Mouse (Mus musculus) cerebellum, postnatal 14 days (tissue): Measurements from ENCODE around the gene Aff1.

ENCODE experiments used
- DNase-seq, 2 experiments: peaks; one replicate each; pipeline ENCODE4 v3.0.0; 2021; ENCODE audit warnings: mixed read lengths in 2 of 2

The Aff1 gene

DNA sequence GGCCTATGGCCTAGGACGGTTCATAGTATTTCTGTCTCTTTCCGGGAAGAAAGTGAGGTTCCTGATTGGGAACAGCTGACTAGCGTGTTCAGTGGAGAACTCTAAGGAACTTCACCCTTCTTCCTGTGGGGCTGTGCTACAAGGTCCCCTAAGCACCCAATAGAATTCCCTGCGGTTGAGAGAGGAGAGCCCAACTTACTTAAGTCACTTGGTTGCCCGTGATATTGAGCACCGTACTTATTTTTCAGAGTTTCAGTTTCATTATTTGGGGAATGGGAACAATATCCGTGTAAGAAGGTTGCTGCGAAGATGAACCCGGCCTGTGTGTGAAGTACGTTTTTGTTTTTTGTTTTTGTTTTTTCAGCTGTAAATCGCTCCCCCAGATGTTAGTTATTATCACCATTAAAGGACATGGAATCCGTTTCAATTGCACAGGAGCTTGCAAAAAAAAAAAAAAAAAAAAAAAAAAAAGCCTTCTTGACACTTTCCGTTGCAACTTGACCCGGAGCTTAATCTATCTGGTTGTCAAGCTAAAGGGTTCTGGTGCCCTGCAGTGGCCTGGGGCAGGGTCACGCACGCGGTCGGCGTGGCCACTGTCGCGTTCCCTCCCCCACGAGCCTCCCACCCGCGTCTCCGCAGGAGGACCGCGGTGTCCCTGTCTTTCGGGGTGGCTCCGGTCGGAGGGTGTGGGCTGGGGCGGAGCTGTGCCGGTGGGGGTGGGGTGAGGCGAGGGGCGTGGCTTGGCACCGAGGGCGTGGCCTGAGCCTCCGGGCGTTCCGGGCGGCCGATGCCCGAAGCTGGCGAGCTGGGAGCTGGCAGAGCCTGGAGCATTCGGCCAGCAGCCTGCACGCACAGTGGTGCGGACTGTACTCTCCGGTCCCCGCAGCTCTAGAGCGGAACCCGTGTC is at the start of gene Aff1:
Gene Aff1, plus strand, starts transcription at position 751 of the 907 bp plus-strand sequence.
- peak; percentile 76 to 78 for DNase-seq

DNA sequence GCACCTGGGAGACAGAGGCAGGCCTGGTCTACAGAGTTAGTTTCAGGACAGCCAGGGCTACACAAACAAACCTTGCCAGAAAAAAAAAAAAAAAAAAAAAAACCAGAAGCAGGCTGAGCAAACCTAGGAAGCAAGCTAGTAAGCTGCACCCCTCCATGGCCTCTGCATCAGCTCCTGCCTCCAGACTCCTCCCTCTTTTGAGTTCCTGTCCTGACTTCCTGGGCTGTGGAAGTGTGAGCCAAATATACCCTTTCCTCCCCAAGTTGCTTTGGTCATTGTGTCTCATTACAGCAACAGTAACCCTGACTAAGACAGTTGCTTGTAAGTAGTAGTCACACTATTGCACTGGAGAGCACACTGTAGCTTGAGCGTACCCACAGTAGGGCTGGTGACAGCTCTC is 48.0 kb upstream of the Aff1 start:
- DNase-seq: no peak

GRCm38 (mm10) chr5:103647320-103647719 is 44.9 kb upstream of the Aff1 start:
- DNase-seq: no peak

GRCm38 (mm10) chr5:103654225-103654624 is 37.9 kb upstream of the Aff1 start:
- peak; percentile 42 to 67 for DNase-seq

- DNase-seq: no peak
Observed at GRCm38 (mm10) chr5:103654780-103655179, 37.4 kb upstream of the Aff1 start.

- DNase-seq: peak; percentile 74 to 86
Observed at GRCm38 (mm10) chr5:103655346-103656118, 36.6 kb upstream of the Aff1 start, which contains the start of gene 1700016H13Rik. 1700016H13Rik (minus strand) TSS chr5:103656010.

GRCm38 (mm10) chr5:103658921-103659320 is 33.3 kb upstream of the Aff1 start:
- DNase-seq: peak; percentile 22 to 39

GRCm38 (mm10) chr5:103659571-103659970 is 32.6 kb upstream of the Aff1 start:
- peak; percentile 52 to 67 for DNase-seq

DNA sequence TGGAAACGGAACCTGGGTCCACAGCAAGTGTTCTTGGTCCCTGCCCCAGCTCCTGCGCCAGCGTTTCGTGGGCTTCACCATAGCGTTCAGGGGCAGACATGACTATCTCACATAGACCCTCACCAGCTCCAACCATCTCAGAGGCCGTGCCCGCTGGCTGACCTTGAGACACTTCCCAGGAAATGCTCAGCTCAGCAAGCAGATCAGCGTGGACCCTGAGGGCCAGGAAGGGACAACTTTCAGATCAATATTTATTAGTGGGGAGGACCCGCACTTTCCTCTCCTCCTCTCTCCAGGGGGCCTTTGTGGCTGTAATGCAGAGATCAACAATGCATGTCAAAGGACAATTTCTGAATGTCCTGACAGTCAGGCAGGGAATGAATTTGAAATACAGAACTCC is 27.2 kb upstream of the Aff1 start:
- no peak for DNase-seq

DNA sequence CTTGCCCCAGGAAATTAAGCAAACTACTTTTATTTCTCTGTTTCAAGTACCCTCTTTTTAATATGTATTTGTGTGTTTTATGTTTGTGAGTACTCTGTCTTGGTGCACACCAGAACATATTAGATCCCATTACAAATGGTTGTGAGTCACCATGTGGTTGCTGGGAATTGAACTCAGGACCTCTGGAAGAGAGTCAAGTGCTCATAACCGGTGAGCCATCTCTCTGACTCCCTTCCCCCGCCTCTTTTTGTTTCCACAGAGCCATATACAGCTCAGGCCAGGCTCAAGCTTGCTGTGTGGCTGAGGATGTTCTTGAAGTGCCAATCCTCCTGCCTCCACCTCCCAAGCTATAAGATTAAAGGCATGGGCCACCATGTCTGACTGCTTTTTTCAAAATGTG is 26.3 kb upstream of the Aff1 start:
- no peak for DNase-seq

- no peak for DNase-seq
Observed at GRCm38 (mm10) chr5:103671858-103672257, 20.3 kb upstream of the Aff1 start.

GRCm38 (mm10) chr5:103673611-103674010 is 18.6 kb upstream of the Aff1 start:
- DNase-seq: no peak

DNA sequence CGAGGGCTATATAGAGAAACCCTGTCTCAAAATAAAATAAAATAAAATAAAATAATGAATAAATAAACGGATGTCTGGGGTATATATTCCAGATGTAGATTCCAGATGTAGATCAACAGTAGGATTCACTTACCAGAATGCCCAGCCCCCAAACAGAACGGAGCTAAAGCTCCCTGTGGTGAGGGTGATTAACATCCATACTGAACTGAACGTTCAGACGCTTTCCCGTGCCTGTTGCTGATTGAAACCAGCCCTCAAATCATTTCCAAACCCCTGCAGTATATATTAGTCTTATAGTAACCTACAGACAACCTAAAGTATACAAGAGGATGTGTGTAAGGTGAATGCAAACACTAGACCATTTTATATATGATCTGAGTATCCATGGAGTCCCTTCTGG is 17.7 kb upstream of the Aff1 start:
- no peak for DNase-seq

GRCm38 (mm10) chr5:103676289-103676881 is 15.8 kb upstream of the Aff1 start:
- DNase-seq: no peak

GRCm38 (mm10) chr5:103677894-103678293 is 14.3 kb upstream of the Aff1 start:
- no peak for DNase-seq

DNA sequence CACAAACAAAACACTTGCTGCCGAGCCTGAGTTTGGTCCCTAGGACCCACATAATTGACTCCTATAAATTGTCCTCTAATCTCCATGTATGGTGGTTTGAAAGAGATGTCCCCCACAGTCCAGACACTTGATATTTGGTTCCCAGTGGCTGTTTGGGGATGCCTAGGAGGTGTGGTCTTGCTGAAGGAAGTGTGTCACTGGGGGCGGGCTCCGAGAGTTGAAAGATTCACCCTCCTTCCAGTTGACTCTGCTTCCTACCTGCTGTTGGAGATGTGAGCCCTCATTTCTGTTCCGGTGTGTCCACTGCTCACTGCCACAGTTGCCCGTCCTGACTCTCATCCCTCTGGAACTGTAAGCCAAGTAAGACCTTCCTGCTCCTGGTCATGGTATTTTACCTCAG is 13.2 kb upstream of the Aff1 start:
- DNase-seq: no peak

GRCm38 (mm10) chr5:103680381-103680780 is 11.8 kb upstream of the Aff1 start:
- DNase-seq: peak; percentile 72 to 78

DNA sequence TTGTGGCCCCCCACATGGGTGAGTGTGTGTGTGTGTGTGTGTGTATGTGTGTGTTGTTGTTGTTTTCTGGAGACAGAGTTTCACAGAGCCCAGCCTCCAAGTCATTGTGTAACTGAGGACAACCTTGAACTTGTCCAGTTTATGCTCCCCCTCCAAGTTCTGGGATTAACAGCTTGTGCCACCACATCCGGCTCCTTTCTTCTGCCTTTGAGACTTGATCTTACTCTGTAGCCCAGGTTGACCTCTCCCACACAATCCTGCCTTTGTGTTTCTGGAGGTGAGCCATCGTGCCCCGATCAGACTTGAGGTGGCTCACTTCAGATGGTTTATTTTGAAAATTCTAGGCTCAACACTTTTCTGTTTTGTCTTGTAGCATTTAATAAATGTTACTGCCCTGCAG is 10.3 kb upstream of the Aff1 start:
- DNase-seq: no peak

GRCm38 (mm10) chr5:103689645-103690044 is 2.5 kb upstream of the Aff1 start:
- no peak for DNase-seq

- no peak for DNase-seq
Observed at GRCm38 (mm10) chr5:103690190-103690589, 2.0 kb upstream of the Aff1 start.

DNA sequence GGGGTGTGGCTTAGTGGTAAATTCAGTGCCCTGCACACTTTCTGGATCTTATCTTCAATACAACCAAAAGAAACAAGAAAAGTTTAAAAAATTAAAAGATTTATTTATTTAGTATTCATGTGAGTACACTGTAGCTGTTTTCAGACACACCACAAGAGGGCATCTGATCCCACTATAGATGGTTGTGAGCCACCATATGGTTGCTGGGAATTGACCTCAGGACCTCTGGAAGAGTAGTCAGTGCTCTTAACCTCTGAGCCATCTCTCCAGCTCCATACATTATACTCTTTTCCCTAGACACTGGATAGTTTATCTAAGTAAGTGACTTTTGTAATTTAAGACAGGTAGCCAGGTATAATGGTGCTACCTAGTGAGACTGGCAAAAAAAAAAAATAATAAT is 1.0 kb upstream of the Aff1 start:
- DNase-seq: no peak

DNA sequence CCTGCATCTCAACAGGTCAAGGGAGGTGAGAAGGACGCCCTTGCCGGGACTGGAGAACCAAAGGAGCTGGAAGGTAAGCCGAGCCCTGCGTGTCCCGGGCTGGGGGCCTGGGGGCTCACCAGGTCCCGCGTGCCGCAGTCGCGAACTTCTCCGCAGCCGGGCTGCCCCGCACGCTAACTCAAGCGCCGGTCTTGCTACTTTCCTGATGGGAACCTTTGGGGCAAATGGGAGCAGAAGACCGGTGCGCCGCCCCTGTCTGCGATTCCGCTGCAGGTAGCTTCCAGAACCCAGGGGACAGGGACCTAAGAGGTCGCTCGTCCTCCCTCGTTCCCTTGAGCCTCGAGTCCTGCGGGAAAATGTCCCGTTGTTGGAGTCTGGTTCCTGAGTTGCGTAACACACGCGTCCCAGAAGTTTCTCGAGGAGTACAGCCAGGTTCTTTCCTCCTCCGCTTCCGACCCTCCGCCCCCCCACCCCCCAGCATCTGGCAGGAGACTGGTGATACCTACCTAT is 412 bp downstream of the Aff1 start:
- DNase-seq: peak in 1 of 2 experiments; percentile 4

GRCm38 (mm10) chr5:103693041-103693641 is 967 bp downstream of the Aff1 start:
- peak; percentile 33 to 38 for DNase-seq
